Mouse (Mus musculus) kidney, postnatal 4 days (tissue): Measurements from ENCODE around the gene Parp4.
A peak's percentile ranks its signal among the peaks of the same experiment; 100 is the strongest.

Experiments used
- DNase-seq, 2 experiments: peaks; one replicate each; pipeline ENCODE4 v3.0.0; 2021; ENCODE audit warnings: mixed read lengths in 2 of 2

The Parp4 gene

GRCm38 (mm10) chr14:56575416-56575815, at the start of gene Parp4, which contains the start of gene Cenpj:
TSS of gene Parp4 (plus strand) at chr14:56575619.
TSS of gene Cenpj (minus strand) at chr14:56575425.
- peak; percentile 88 to 94 for DNase-seq

DNA sequence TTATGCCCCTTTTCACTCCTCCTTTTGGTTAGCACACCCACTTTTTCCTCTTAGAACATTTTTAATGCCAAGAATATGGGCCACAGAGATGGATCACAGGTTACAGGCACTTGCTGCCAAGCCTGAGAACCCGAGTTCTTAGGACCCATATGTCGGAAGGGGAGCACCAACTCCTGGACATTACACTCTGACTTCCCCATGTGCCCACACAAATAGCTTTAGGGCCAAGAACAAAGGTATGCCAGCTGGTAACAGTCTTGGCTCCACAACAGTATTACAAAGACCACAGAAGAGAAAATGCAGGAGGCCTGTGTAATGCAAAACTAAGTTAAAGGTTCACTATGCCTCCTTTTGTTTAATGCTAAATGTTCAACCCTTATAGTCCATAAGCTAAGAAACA, 44.6 kb upstream of the Parp4 start:
- no peak for DNase-seq

DNA sequence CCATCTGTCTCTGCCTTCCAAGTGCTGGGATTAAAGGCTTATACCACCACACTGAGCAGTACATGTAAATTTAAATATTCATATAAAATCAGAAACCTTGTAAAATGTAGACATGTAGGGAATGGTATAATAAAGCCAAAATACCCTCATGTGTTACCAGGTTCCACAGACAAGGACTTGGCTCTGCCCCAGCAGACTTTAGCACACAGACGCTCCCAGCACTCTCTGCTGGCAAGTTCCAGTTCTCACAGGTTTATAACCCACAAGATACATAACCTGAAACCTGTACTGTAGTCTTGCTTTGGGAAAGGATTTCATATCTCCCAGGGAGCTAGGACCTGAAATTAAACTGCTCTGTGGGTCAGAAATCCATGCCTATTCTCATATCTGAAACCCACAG, 30.5 kb upstream of the Parp4 start:
- peak in 1 of 2 experiments; percentile 20 for DNase-seq

DNA sequence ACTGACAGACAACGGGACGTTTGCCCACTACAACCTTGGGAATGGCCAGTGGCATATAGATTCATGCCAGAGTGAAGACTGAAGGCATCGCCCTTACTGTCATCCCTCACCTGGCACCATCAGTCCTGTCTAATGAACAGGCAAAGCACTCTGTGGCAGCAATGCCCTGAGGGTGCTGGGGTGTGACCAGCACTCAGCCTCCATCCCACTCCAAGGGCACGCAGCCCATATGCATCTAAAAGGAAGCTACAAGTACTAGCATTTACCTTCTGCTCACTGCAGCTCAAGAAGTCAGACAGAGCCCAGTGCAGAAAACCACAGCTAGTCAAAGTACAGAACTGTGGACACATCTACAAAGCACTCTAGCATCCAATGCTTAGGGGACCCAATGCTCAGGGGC, 29.9 kb upstream of the Parp4 start:
- no peak for DNase-seq

DNA sequence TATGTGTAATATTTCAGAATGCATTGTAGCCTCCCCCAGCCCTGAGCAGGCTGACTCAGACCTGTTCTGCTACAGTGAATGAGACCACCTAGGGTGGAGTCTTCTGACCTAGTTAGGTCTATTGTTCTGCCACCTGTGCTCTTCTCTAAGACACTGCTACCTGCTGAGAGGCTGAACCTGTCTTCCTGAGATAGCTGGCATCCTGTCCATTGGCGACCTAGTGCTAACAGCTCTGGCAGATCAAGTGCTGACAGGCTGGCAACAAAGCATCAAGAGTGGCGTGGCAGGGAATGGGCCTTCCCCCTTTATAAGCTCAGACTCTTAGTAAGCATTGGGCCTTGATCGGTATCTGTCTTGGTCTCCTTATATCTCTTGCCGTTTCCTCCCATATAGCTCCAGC, 24.5 kb upstream of the Parp4 start:
- no peak for DNase-seq

GRCm38 (mm10) chr14:56552924-56553323, 22.5 kb upstream of the Parp4 start:
- DNase-seq, result no peak

DNA sequence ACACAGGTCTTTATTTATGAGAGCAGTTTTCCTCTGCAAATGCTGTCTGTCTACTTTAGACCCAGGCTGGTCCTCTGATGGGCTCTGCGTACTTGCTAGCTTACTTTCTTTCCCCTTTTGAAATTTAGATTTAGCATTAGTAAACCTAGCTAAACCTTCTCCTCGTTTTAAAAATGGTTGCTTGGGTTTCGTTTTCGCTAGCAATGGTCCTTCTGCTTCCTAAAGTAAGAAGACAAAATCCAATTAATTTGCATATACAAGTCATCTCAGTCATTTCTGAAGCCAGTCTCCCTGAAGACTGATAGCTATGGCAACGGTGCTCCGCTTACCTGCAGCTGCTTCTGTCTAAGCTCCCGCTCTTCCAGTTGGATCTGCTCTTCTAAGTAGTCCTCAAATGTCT, 22.1 kb upstream of the Parp4 start:
- no peak for DNase-seq

DNA sequence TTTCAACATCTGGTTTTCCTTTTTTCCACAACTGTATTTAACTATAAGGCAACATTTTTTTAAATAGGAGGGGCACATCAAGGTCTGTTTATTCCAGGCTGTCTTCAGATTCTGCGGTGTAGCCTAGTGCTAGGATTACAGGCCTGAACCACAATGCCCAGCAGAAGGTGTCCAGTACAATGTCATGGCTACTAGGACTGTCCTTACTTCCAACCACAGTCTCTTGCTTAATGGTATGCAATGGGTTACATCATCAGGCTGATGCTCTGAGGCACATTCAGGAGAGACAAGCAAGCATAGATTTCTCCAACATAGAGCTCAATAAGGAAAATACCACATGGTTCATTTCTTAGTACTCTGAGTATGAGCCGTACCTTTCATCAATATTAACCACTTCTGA, 20.7 kb upstream of the Parp4 start:
- DNase-seq, result no peak

- DNase-seq, result no peak
Observed at GRCm38 (mm10) chr14:56559134-56559533, 16.3 kb upstream of the Parp4 start.

DNA sequence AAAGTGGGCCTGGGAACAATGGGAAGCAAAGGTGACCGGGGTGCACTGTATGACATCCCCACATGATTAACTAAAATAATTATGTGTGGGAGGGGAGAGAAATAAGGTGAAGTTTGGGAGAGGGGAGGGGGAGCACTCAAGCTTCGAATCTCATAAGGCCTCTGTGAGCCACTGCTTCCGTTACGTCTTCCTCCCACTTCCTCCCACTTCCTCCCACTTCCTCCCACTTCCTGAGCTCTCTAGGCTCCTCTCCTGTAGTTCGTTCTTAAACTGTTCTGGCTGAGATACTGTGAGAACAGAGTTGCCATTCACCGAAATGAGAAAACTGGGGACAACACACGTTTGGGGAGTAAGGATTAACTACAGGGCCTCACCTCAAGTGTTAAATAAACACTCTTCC, 7.9 kb upstream of the Parp4 start:
- peak in 1 of 2 experiments; percentile 6 for DNase-seq

GRCm38 (mm10) chr14:56569041-56569440, 6.4 kb upstream of the Parp4 start:
- no peak for DNase-seq

GRCm38 (mm10) chr14:56571310-56572093, 3.9 kb upstream of the Parp4 start:
- peak; percentile 96 to 98 for DNase-seq

GRCm38 (mm10) chr14:56572546-56572945, 2.9 kb upstream of the Parp4 start:
- no peak for DNase-seq

DNA sequence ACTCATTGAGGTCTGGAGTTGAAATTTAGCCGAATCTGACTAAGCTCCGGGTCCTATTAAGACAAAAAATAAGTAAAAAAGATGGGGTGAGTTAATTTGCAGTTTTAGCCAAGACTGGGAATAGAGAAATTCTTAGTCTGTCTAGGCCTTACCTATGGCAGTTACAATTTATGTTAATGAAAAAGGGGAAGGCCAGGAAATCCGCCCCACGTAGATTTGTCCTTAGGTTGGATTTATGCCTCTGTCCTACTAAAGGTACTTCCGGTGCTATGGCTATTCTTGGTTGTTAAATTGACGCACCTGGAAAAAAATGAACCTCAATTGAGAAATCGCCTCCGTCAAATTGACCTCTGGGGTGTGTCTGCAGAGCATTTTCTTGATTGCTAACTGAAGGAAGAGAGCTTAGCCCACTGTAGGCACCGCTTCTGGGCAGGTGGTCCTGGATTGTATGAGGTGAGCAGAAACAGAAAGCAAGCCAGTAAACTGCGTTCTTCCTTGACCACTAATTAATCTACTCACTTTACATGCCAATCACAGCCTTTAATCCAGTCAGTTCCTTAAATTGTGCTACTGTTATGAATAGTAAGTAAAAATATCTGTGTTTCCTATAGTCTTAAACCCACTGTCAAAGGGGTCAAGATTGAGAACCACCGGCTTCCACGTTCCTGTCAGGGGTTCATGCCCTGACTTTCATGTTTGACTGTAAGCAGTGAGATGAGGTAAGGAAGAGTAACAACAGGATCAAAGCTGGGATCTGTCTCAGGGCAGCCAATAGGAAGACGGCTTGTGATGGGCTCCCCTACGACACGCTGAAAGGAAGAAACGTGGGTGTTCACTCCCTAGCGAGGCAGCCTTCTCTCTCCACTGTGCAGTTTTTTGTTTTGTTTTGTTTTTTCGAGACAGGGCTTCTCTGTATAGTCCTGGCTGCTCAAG, 816 bp downstream of the Parp4 start:
- no peak for DNase-seq

- DNase-seq, result peak in 1 of 2 experiments; percentile 13
Observed at GRCm38 (mm10) chr14:56579011-56579410, 3.6 kb downstream of the Parp4 start.

GRCm38 (mm10) chr14:56581117-56581516, 5.7 kb downstream of the Parp4 start:
- DNase-seq, result no peak

GRCm38 (mm10) chr14:56582294-56582693, 6.9 kb downstream of the Parp4 start:
- no peak for DNase-seq

DNA sequence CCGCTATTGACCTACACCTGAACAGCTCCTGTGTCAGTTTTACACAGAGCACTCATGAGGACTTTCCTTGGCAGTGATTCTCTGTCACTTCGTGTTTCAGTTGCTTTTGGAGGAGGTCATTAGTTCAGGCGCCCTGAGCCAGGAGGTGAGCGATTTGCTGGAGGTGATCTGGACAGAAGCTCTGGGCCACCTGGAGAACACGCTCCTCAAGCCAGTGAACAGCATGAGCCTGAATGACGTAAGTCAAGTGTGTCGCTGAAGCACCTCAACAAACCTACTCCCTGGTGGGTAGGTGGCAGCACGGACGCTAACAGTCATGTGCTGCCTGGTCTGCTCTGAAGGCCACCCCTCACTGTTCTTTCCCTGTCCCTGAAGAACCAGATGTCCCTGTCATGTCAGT, 16.8 kb downstream of the Parp4 start:
- DNase-seq, result no peak

GRCm38 (mm10) chr14:56594811-56595210, 19.4 kb downstream of the Parp4 start:
- no peak for DNase-seq

- DNase-seq, result peak; percentile 75 to 79
Observed at GRCm38 (mm10) chr14:56598759-56599158, 23.3 kb downstream of the Parp4 start.

DNA sequence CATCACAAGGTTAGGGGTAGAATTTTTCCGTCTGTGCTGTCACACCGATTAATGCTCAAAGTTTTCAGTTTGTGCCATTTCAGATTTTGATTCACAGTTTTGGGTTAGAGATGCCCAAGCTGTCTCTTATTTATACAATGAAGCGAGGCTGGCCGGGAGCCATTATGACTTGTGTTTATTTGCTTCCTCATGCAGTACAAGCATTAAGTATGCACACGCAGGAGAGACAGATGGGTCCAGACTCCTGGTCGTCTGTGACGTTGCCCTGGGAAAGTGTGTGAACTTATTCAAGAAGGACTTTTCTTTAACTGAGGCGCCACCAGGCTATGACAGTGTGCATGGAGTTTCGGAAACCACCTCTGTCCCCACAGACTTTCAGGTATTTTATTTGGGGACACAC, 26.6 kb downstream of the Parp4 start:
- no peak for DNase-seq

- no peak for DNase-seq
Observed at GRCm38 (mm10) chr14:56604438-56604837, 29.0 kb downstream of the Parp4 start.

- no peak for DNase-seq
Observed at GRCm38 (mm10) chr14:56605136-56605535, 29.7 kb downstream of the Parp4 start.

GRCm38 (mm10) chr14:56613212-56613611, 37.8 kb downstream of the Parp4 start:
- no peak for DNase-seq
